Mouse (Mus musculus) midbrain, embryonic 10.5 days (tissue): ENCODE results near the gene Rack1. TPM values are rescaled to one million over a fixed set of nuclear protein-coding genes. Genes with fewer than 3 reads are reported as not detected.
"Not testable (repeated sequence)": the region's sequence is repeated elsewhere in the genome, so short reads cannot be mapped to it uniquely, and the experiment has no call there.

Experiments used
- DNase-seq: peaks from one replicate; pipeline ENCODE4 v3.0.0-alpha.2; 2017; ENCODE audit warnings: low spot score
- H3K27ac ChIP-seq: fragments of 300-500 bp; sonication (generic); replicated peaks from 2 replicates; pipeline ENCODE4 v1.5.1; 2016; ENCODE audit warnings: mild to moderate bottlenecking
- H3K27me3 ChIP-seq: fragments of 300-500 bp; sonication (generic); 2 replicates; pipeline ENCODE4 v1.6.1; 2016; ENCODE audit warnings: low read depth, mild to moderate bottlenecking; ENCODE audit not compliant: poor library complexity, severe bottlenecking
- H3K36me3 ChIP-seq: fragments of 300-500 bp; sonication (generic); 2 replicates; pipeline ENCODE4 v1.6.1; 2016; ENCODE audit warnings: mild to moderate bottlenecking, moderate library complexity
- H3K4me1 ChIP-seq: fragments of 300-500 bp; sonication (generic); 2 replicates; pipeline ENCODE4 v1.6.1; 2016
- H3K4me3 ChIP-seq: fragments of 300-500 bp; sonication (generic); 2 replicates; pipeline ENCODE4 v1.5.1; 2016; ENCODE audit warnings: mild to moderate bottlenecking, moderate library complexity
- H3K9me3 ChIP-seq: fragments of 300-500 bp; sonication (generic); replicated peaks from 2 replicates; pipeline ENCODE4 v1.6.1; 2016; ENCODE audit warnings: mild to moderate bottlenecking
- WGBS: fragments of 180-500 bp; shearing (Covaris S2); methylation state at CpG from one replicate; pipeline ENCODE4 v1.1.7; 2016; 5-methylcytosine and 5-hydroxymethylcytosine counted together
- polyA plus RNA-seq: library from polyadenylated mRNA; unstranded; fragments of >200 nt; fragmentation: Nextera tagmentation; extraction: Ambion mirVana; gene quantifications from 2 replicates; pipeline ENCODE4 v1.2.1, GENCODE M21; 2016

Gene Rack1
- polyA plus RNA-seq, 1 experiment from 2014 or later, result 788 TPM

- peak overlapping the region; percentile 88 for H3K4me3 ChIP-seq
- WGBS, result 73% methylated on average over 10 of the region's 10 CpGs
- DNase-seq, result no peak
- no peaks in the 10 kb centered on the region for H3K9me3 ChIP-seq
- peaks cover 31% of the 10 kb centered on the region for H3K4me1 ChIP-seq
- no peaks in the 10 kb centered on the region for H3K36me3 ChIP-seq
- no peak overlapping the region for H3K27ac ChIP-seq
- peaks cover 55% of the 10 kb centered on the region for H3K27me3 ChIP-seq
Measured at GRCm38 (mm10) chr11:48838879-48839680, 38.9 kb downstream of the Rack1 start.

- H3K4me1 ChIP-seq, result peaks cover 21% of the 10 kb centered on the region
- no peak overlapping the region for H3K4me3 ChIP-seq
- peaks cover 58% of the 10 kb centered on the region for H3K27me3 ChIP-seq
- DNase-seq, result no peak
- H3K27ac ChIP-seq, result no peak overlapping the region
- H3K9me3 ChIP-seq, result no peaks in the 10 kb centered on the region
- no peaks in the 10 kb centered on the region for H3K36me3 ChIP-seq
Measured at GRCm38 (mm10) chr11:48840805-48841204, 40.7 kb downstream of the Rack1 start.

DNA sequence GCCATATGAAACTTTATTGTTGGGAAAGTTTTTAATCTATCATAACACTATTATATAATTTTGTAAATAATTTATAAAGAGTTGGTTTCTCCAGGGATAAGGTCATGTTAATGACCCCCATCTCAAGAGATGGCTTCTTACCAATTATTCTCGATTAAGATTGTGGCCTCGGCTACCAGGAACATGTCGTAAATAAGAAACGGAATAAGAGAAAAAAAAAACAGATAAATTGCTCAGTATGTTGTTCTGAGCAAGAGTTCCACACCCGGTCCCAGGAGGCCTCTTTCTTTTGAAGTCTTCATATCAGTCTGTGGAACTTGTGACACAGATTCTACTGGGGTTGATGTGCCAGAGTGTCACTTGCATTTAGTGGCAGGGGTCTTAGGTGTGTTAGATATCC, 41.1 kb downstream of the Rack1 start:
- H3K27ac ChIP-seq, result no peak overlapping the region
- H3K9me3 ChIP-seq, result no peaks in the 10 kb centered on the region
- no peak overlapping the region for H3K4me3 ChIP-seq
- DNase-seq, result no peak
- no peaks in the 10 kb centered on the region for H3K36me3 ChIP-seq
- H3K27me3 ChIP-seq, result peaks cover 57% of the 10 kb centered on the region
- peaks cover 21% of the 10 kb centered on the region for H3K4me1 ChIP-seq
- 89% methylated on average over 5 of the region's 5 CpGs for WGBS

- Histone ChIP-seq H3K4me1 (peaks cover 14% of the 10 kb centered on the region), H3K9me3 (no peaks in the 10 kb centered on the region), H3K4me3 (no peak overlapping the region), H3K36me3 (no peaks in the 10 kb centered on the region), H3K27ac (no peak overlapping the region), H3K27me3 (peaks cover 46% of the 10 kb centered on the region)
- WGBS, result 88% methylated on average over 4 of the region's 4 CpGs
- DNase-seq, result no peak
Measured at GRCm38 (mm10) chr11:48842378-48842792, 42.3 kb downstream of the Rack1 start.

DNA sequence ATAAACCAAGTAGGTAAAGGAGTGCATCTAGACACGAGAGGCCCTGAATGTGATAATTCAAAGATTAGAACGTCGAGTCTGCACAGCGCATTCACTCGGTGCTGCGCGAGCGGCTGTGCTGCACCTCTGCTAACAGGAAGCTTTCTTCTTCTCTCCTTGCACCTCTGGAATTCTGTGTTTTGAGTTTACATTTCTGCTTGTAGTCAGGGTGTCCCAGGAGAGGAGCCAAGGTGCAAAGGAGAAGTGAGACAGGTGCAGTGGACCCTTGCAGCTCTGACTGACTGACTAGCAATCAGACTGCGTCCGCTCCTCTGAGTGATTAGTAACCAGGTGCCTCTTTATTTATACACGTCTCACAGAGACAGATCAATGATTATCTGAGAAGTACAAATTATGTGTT, 43.1 kb downstream of the Rack1 start:
- Histone ChIP-seq H3K27me3 (peaks cover 44% of the 10 kb centered on the region), H3K4me3 (no peak overlapping the region), H3K36me3 (no peaks in the 10 kb centered on the region), H3K27ac (no peak overlapping the region), H3K4me1 (peaks cover 6% of the 10 kb centered on the region), H3K9me3 (no peaks in the 10 kb centered on the region)
- DNase-seq, result no peak
- WGBS, result 88% methylated on average over 11 of the region's 11 CpGs

DNA sequence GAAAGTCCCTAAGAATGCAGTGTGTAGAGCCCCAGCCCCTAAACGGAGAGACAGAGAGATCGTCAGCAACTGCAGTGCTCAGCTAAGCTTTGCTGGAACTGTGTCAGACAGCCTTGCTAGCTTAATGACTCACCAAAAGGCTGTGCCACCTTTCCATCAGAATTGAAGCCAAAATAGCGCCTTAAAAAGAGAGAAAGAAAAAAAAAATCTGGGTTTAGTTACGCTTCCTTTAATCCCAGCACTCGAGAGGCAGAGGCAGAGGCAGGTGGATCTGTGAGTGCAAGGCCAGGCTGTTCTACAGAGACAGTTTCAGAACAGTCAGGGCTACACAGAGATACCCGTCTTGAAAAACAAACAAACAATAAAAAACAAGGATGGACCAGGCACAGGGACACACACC, 44.2 kb downstream of the Rack1 start:
- Histone ChIP-seq H3K36me3 (no peaks in the 10 kb centered on the region), H3K27ac (no peak overlapping the region), H3K4me1 (no peaks in the 10 kb centered on the region), H3K27me3 (peaks cover 43% of the 10 kb centered on the region), H3K4me3 (no peak overlapping the region), H3K9me3 (no peaks in the 10 kb centered on the region)
- WGBS, result 58% methylated on average over 6 of the region's 6 CpGs
- no peak for DNase-seq

DNA sequence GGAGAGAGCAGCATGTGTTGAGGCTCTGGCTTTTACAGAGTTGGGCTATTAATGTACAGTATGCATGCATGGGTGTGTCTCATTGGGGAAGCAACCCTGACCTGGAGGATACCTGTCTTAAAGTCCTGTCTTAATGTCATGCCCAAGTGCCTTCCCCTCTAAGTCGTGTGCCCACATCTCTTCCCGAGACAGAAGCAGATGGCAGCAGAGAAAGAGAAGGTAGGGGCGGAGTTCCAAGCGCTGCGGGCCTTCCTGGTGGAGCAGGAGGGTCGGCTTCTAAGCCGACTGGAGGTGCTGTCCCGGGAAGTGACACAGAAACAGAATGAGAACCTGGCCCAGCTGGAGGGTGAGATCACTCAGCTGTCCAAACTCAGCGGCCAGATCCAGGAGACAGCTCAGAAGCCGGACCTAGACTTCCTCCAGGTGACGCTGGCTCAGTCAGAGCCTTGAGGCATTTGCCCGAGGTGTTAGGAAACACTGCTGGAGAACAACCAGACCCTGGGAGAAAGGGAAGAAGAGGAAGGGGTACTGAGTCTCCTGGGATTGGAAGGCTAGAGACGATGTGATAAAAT, 45.2 kb downstream of the Rack1 start:
- Histone ChIP-seq H3K36me3 (no peaks in the 10 kb centered on the region), H3K27me3 (peaks cover 43% of the 10 kb centered on the region), H3K4me1 (no peaks in the 10 kb centered on the region), H3K27ac (no peak overlapping the region), H3K4me3 (no peak overlapping the region), H3K9me3 (no peaks in the 10 kb centered on the region)
- no peak for DNase-seq
- WGBS, result 37% methylated on average over 13 of the region's 13 CpGs

GRCm38 (mm10) chr11:48846362-48846761, 46.2 kb downstream of the Rack1 start:
- peaks cover 47% of the 10 kb centered on the region for H3K27me3 ChIP-seq
- not testable (repeated sequence) for H3K27ac ChIP-seq, H3K4me3 ChIP-seq, H3K9me3 ChIP-seq, H3K36me3 ChIP-seq, H3K4me1 ChIP-seq
- DNase-seq, result peak; percentile 11
- 85% methylated on average over 2 of the region's 2 CpGs for WGBS

DNA sequence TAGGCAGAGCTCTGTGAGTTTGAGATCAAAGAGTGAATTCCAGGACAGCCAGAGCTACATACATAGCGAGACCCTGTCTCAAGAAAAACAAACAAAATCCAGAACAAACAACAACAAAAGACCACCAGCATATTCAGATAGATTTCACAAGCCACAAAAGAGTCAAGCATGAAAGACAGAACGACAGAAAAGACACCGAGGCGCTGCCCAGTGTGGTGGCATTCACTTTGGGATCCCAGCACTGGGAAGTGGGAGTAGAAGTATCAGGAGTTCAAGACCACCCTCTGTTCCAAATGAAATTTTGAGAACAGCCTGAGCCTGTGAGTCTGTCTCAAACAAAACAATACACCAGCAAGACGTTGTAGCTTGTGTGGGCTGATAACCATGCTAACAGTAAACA, 46.7 kb downstream of the Rack1 start:
- Histone ChIP-seq H3K4me3 (no peak overlapping the region), H3K4me1 (no peaks in the 10 kb centered on the region), H3K27me3 (peaks cover 50% of the 10 kb centered on the region), H3K27ac (no peak overlapping the region), H3K9me3 (peaks cover 7% of the 10 kb centered on the region), H3K36me3 (no peaks in the 10 kb centered on the region)
- DNase-seq, result peak; percentile 9
- 65% methylated on average over 5 of the region's 5 CpGs for WGBS

- Histone ChIP-seq H3K36me3 (no peaks in the 10 kb centered on the region), H3K9me3 (peaks cover 7% of the 10 kb centered on the region), H3K27me3 (peaks cover 50% of the 10 kb centered on the region), H3K27ac (no peak overlapping the region), H3K4me3 (no peak overlapping the region), H3K4me1 (peaks cover 24% of the 10 kb centered on the region)
- peak; percentile 7 for DNase-seq
- 60% methylated on average over 2 of the region's 2 CpGs for WGBS
Measured at GRCm38 (mm10) chr11:48850240-48850639, 50.1 kb downstream of the Rack1 start.

DNA sequence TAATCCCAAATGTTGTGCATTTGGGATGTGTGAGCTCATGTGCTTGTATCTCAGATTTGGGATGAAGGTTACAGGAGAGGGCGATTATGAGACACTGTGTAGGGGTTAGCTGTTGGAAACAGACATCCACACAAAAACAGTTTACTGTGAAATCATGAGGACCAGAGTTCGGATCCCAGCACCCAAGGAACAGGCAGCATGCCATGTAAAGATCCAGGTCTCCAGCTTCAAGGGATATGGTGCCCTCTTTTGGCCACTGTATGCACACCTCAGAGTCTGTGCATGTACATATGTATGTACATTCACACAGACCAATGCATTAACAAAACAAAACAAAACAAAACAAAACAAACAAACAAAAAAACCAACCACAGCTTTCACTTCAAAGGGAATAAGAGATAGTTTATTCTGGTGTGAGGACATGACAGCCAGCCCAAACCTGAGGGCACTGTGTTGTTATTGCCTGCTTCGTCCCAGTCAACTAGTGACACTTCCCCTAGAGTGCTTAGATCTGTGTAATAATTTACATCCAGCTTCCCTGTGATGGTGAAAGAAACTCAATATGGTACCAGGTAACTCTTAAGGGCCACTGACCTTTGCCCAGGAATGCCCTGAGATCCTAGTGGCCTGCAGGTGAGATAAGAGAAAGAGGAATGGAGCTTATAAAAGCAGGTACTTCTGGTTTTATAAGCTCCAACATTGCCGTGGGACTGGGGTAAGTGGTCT, 51.3 kb downstream of the Rack1 start:
- WGBS, result 80% methylated on average over 4 of the region's 4 CpGs
- H3K36me3 ChIP-seq, result no peaks in the 10 kb centered on the region
- no peak overlapping the region for H3K4me3 ChIP-seq
- H3K4me1 ChIP-seq, result peaks cover 24% of the 10 kb centered on the region
- no peak overlapping the region for H3K27ac ChIP-seq
- H3K9me3 ChIP-seq, result peaks cover 7% of the 10 kb centered on the region
- H3K27me3 ChIP-seq, result peaks cover 43% of the 10 kb centered on the region
- DNase-seq, result peak; percentile 10

DNA sequence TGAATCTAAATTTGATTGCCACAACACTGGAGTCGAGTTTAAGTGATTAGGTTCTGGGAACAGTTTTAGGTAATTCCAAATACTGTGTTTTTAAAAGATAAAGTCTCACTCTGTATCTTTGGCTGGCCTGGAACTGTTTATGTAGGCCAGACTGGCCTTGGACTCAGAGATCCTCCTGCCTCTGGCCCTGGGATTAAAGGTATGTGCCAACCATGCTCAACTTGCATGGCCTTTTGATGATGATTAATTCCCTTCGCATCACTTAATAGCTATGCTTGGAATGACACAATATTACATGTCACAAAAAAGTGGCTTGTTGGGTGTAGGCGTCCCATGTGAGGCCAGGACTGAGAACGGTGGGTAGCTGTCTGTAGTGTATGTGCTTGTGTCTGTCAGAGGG, 52.1 kb downstream of the Rack1 start:
- peaks cover 43% of the 10 kb centered on the region for H3K27me3 ChIP-seq
- DNase-seq, result peak; percentile 6
- WGBS, result 79% methylated on average over 4 of the region's 4 CpGs
- peak overlapping the region; percentile 56; the same call in 1 of the 2 replicates for H3K4me3 ChIP-seq
- no peaks in the 10 kb centered on the region for H3K36me3 ChIP-seq
- H3K4me1 ChIP-seq, result peaks cover 24% of the 10 kb centered on the region
- no peak overlapping the region for H3K27ac ChIP-seq
- H3K9me3 ChIP-seq, result peaks cover 7% of the 10 kb centered on the region
